Mouse (Mus musculus) lung, postnatal 0 days (tissue): ENCODE results near the gene Umad1. TPM values are rescaled to one million over a fixed set of nuclear protein-coding genes. Genes with fewer than 3 reads are reported as not detected.
A peak's percentile ranks its signal among the peaks of the same experiment; 100 is the strongest.

Experiments
- ATAC-seq: fragments of 200-750 bp; cut with Nextera tagmentation; 2 replicates; pipeline ENCODE4 v1.8.0; 2017; ENCODE audit warnings: moderate library complexity
- DNase-seq: peaks from one replicate; pipeline ENCODE4 v3.0.0-alpha.2; 2016; ENCODE audit warnings: low spot score
- H3K27ac ChIP-seq: fragments of 300-500 bp; sonication (generic); 2 replicates; pipeline ENCODE4 v1.5.1; 2014; ENCODE audit warnings: antibody characterized with exemption, mild to moderate bottlenecking, low read length, mixed read lengths
- H3K27me3 ChIP-seq: fragments of 300-500 bp; sonication (generic); replicated peaks from 2 replicates; pipeline ENCODE4 v1.6.1; 2014; ENCODE audit warnings: low read length, mixed read lengths; ENCODE audit not compliant: insufficient read depth
- H3K36me3 ChIP-seq: fragments of 300-500 bp; sonication (generic); 2 replicates; pipeline ENCODE4 v1.6.1; 2014; ENCODE audit warnings: low read length, mixed read lengths; ENCODE audit not compliant: insufficient read depth
- H3K4me1 ChIP-seq: fragments of 300-500 bp; sonication (generic); 2 replicates; pipeline ENCODE4 v1.6.1; 2014; ENCODE audit warnings: antibody characterized with exemption, low read depth, low read length, mixed read lengths; ENCODE audit not compliant: insufficient read depth
- H3K4me2 ChIP-seq: fragments of 300-500 bp; sonication (generic); replicated peaks from 2 replicates; pipeline ENCODE4 v1.6.1; 2014; ENCODE audit warnings: low read depth, mild to moderate bottlenecking, low read length, moderate library complexity, mixed read lengths
- H3K4me3 ChIP-seq: fragments of 300-500 bp; sonication (generic); 2 replicates; pipeline ENCODE4 v1.5.1; 2014; ENCODE audit warnings: low read depth, low read length
- H3K9ac ChIP-seq: fragments of 300-500 bp; sonication (generic); replicated peaks from 2 replicates; pipeline ENCODE4 v1.6.1; 2014; ENCODE audit warnings: low read depth, mild to moderate bottlenecking
- H3K9me3 ChIP-seq: fragments of 300-500 bp; sonication (generic); 2 replicates; pipeline ENCODE4 v1.6.1; 2016; ENCODE audit warnings: low read length, mixed read lengths
- CTCF ChIP-seq: IDR thresholded peaks from 2 replicates; pipeline ENCODE4 v1.5.1; 2016; ENCODE audit warnings: antibody characterized with exemption, mild to moderate bottlenecking
- EP300 ChIP-seq: IDR thresholded peaks from 2 replicates; pipeline ENCODE4 v1.6.1; 2016; ENCODE audit warnings: antibody characterized with exemption, mild to moderate bottlenecking, control low read depth
- WGBS: fragments of 180-500 bp; shearing (Covaris S2); extraction: QIAGEN DNeasy Blood & Tissue Kit; methylation state at CpG from one replicate; pipeline ENCODE4 v1.1.7; 2014; 5-methylcytosine and 5-hydroxymethylcytosine counted together
- polyA plus RNA-seq: library from polyadenylated mRNA; unstranded; fragments of >200 nt; fragmentation: Nextera tagmentation; extraction: Ambion mirVana; gene quantifications from 2 replicates; pipeline ENCODE4 v1.2.1, GENCODE M21; 2015

The Umad1 gene
- polyA plus RNA-seq, 1 experiment from 2014 or later: 17.6 TPM

GRCm38 (mm10) chr6:8487044-8487853, 228.2 kb downstream of the Umad1 start:
- TF ChIP-seq CTCF: no peak
- TF ChIP-seq EP300: no peak
- Histone ChIP-seq H3K27me3 (no peaks in the 10 kb centered on the region), H3K4me3 (no peak overlapping the region), H3K9ac (no peak overlapping the region), H3K4me2 (no peak overlapping the region), H3K27ac (no peak overlapping the region), H3K4me1 (no peaks in the 10 kb centered on the region; the same call in 1 of the 2 replicates), H3K36me3 (no peaks in the 10 kb centered on the region), H3K9me3 (no peaks in the 10 kb centered on the region)
- no peak for ATAC-seq
- 68% methylated on average over 20 of the region's 20 CpGs for WGBS
- DNase-seq: no peak

- Histone ChIP-seq H3K9ac (no peak overlapping the region), H3K36me3 (no peaks in the 10 kb centered on the region), H3K27me3 (no peaks in the 10 kb centered on the region), H3K27ac (no peak overlapping the region), H3K4me2 (no peak overlapping the region), H3K4me3 (no peak overlapping the region), H3K9me3 (no peaks in the 10 kb centered on the region), H3K4me1 (no peaks in the 10 kb centered on the region; the same call in 1 of the 2 replicates)
- no peak for DNase-seq
- no peak for TF ChIP-seq CTCF
- TF ChIP-seq EP300: no peak
- no peak for ATAC-seq
- WGBS: 45% methylated on average over 5 of the region's 5 CpGs
These were observed 229.2 kb downstream of the Umad1 start for GRCm38 (mm10) chr6:8488249-8488648.

GRCm38 (mm10) chr6:8489266-8489665, 230.2 kb downstream of the Umad1 start:
- Histone ChIP-seq H3K36me3 (no peaks in the 10 kb centered on the region), H3K4me3 (no peak overlapping the region), H3K9me3 (no peaks in the 10 kb centered on the region), H3K4me1 (no peaks in the 10 kb centered on the region; the same call in 1 of the 2 replicates), H3K27ac (no peak overlapping the region), H3K9ac (no peak overlapping the region), H3K27me3 (no peaks in the 10 kb centered on the region), H3K4me2 (no peak overlapping the region)
- TF ChIP-seq EP300: no peak
- TF ChIP-seq CTCF: no peak
- ATAC-seq (no peak), DNase-seq (no peak)
- 82% methylated on average over 7 of the region's 7 CpGs for WGBS

GRCm38 (mm10) chr6:8489938-8490585, 231.0 kb downstream of the Umad1 start:
- Histone ChIP-seq H3K4me3 (no peak overlapping the region), H3K27ac (no peak overlapping the region), H3K27me3 (no peaks in the 10 kb centered on the region), H3K4me2 (no peak overlapping the region), H3K9me3 (no peaks in the 10 kb centered on the region), H3K9ac (no peak overlapping the region), H3K4me1 (no peaks in the 10 kb centered on the region; the same call in 1 of the 2 replicates), H3K36me3 (no peaks in the 10 kb centered on the region)
- 73% methylated on average over 1 of the region's 1 CpGs for WGBS
- TF ChIP-seq CTCF (no peak), EP300 (no peak)
- ATAC-seq (no peak), DNase-seq (no peak)

- Histone ChIP-seq H3K36me3 (no peaks in the 10 kb centered on the region), H3K27me3 (no peaks in the 10 kb centered on the region), H3K27ac (no peak overlapping the region), H3K4me2 (no peak overlapping the region), H3K9ac (no peak overlapping the region), H3K4me1 (no peaks in the 10 kb centered on the region), H3K9me3 (no peaks in the 10 kb centered on the region), H3K4me3 (no peak overlapping the region)
- DNase-seq: no peak
- ATAC-seq: no peak
- TF ChIP-seq EP300 (no peak), CTCF (no peak)
- 88% methylated on average over 3 of the region's 3 CpGs for WGBS
These were observed 233.2 kb downstream of the Umad1 start for GRCm38 (mm10) chr6:8492248-8492647.

- Histone ChIP-seq H3K27me3 (no peaks in the 10 kb centered on the region), H3K9me3 (no peaks in the 10 kb centered on the region), H3K4me2 (no peak overlapping the region), H3K4me3 (no peak overlapping the region), H3K36me3 (no peaks in the 10 kb centered on the region), H3K4me1 (no peaks in the 10 kb centered on the region), H3K9ac (no peak overlapping the region), H3K27ac (no peak overlapping the region)
- ATAC-seq: peak; percentile 40
- DNase-seq: no peak
- 66% methylated on average over 5 of the region's 5 CpGs for WGBS
- TF ChIP-seq CTCF (no peak), EP300 (no peak)
These were observed 236.2 kb downstream of the Umad1 start for GRCm38 (mm10) chr6:8495109-8495826.
